Mouse (Mus musculus) liver, embryonic 14.5 days (tissue): ENCODE data around the gene Qpct. TPM values are rescaled to one million over a fixed set of nuclear protein-coding genes. Genes with fewer than 3 reads are reported as not detected.
A peak's percentile ranks its signal among the peaks of the same experiment; 100 is the strongest.

Experiments used
- ATAC-seq: fragments of 200-750 bp; cut with Nextera tagmentation; 2 replicates; pipeline ENCODE4 v1.8.0; 2017; ENCODE audit warnings: moderate number of reproducible peaks, mild to moderate bottlenecking, moderate library complexity; ENCODE audit not compliant: insufficient read depth
- DNase-seq, 3 experiments: peaks; one replicate each; pipeline ENCODE4 v3.0.0-alpha.2; 2012 to 2013; ENCODE audit warnings: low read depth in 3 of 3, low spot score in 3 of 3
- H3K27ac ChIP-seq: fragments of 300-500 bp; sonication (generic); 2 replicates; pipeline ENCODE4 v1.5.1; 2014; ENCODE audit warnings: moderate library complexity, mild to moderate bottlenecking, control low read depth, inconsistent platforms
- H3K27me3 ChIP-seq: fragments of 300-500 bp; sonication (generic); 2 replicates; pipeline ENCODE4 v1.6.1; 2014; ENCODE audit warnings: mild to moderate bottlenecking, low read length, moderate library complexity; ENCODE audit not compliant: control insufficient read depth, insufficient read depth
- H3K36me3 ChIP-seq: fragments of 300-500 bp; sonication (generic); replicated peaks from 2 replicates; pipeline ENCODE4 v1.6.1; 2014; ENCODE audit warnings: low read depth; ENCODE audit not compliant: control insufficient read depth, insufficient read depth
- H3K4me1 ChIP-seq, 2 experiments: fragments of 200-500 bp in 1 of 2; fragments of 300-500 bp in 1 of 2; sonication (generic) in 1 of 2; replicated peaks; 2 replicates each; pipeline ENCODE4 v1.6.1; 2012 to 2014; ENCODE audit warnings: antibody characterized with exemption in 1 of 2, inconsistent platforms in 1 of 2, low read length in 1 of 2; ENCODE audit not compliant: control insufficient read depth in 2 of 2, insufficient read depth in 2 of 2
- H3K4me2 ChIP-seq: fragments of 300-500 bp; sonication (generic); 2 replicates; pipeline ENCODE4 v1.6.1; 2014; ENCODE audit warnings: low read depth, mild to moderate bottlenecking, control low read depth, moderate library complexity
- H3K4me3 ChIP-seq, 2 experiments: fragments of 200-500 bp in 1 of 2; fragments of 300-500 bp in 1 of 2; sonication (generic) in 1 of 2; 2 replicates each; pipeline ENCODE4 v1.5.1; 2012 to 2014; ENCODE audit warnings: low read depth in 2 of 2, low read length in 2 of 2, mild to moderate bottlenecking in 2 of 2, control low read depth in 1 of 2, inconsistent platforms in 1 of 2, moderate library complexity in 1 of 2; ENCODE audit not compliant: insufficient read depth in 1 of 2
- H3K9ac ChIP-seq: fragments of 300-500 bp; sonication (generic); replicated peaks from 2 replicates; pipeline ENCODE4 v1.6.1; 2014; ENCODE audit warnings: mild to moderate bottlenecking, control low read depth, moderate library complexity
- H3K9me3 ChIP-seq: fragments of 300-500 bp; sonication (generic); 2 replicates; pipeline ENCODE4 v1.6.1; 2016; ENCODE audit warnings: low read length, mixed read lengths; ENCODE audit not compliant: control insufficient read depth
- CTCF ChIP-seq: IDR thresholded peaks from 2 replicates; pipeline ENCODE4 v1.5.1; 2016; ENCODE audit warnings: antibody characterized with exemption, low read depth, control low read depth
- EP300 ChIP-seq: IDR thresholded peaks from 2 replicates; pipeline ENCODE4 v1.6.1; 2016; ENCODE audit warnings: antibody characterized with exemption, low read depth
- WGBS: fragments of 180-500 bp; shearing (Covaris S2); extraction: QIAGEN DNeasy Blood & Tissue Kit; methylation state at CpG from one replicate; pipeline ENCODE4 v1.1.7; 2014; ENCODE audit not compliant: insufficient replicate concordance; 5-methylcytosine and 5-hydroxymethylcytosine counted together
- polyA plus RNA-seq, 2 experiments: library from polyadenylated mRNA; depleted of rRNA in 1 of 2; stranded (reverse) in 1 of 2; unstranded in 1 of 2; fragments of >200 nt; fragmentation: Nextera tagmentation in 1 of 2; extraction: Ambion mirVana in 1 of 2; gene quantifications; 2 replicates each; pipeline versions ENCODE4 v1.2.1 to v1.2.3; 2012 to 2014

The Qpct gene
- 9.9 and 10.5 TPM in 2 replicates for polyA plus RNA-seq (2012; rRNA removed)
- 22.5 and 25.0 TPM in 2 replicates for polyA plus RNA-seq (2014; fragmentation: Nextera tagmentation; extraction: Ambion mirVana)

GRCm38 (mm10) chr17:79051606-79052005, at the start of gene Qpct:
Gene Qpct, plus strand, starts transcription at chr17:79051906.
- Histone ChIP-seq H3K9me3 (no peaks in the 10 kb centered on the region), H3K4me3 (peak within 1 kb of the TSS; percentile 45 to 54), H3K27me3 (peaks cover 8% of the 10 kb centered on the region), H3K27ac (no peak within 1 kb of the TSS), H3K36me3 (no peaks in the 10 kb centered on the region), H3K9ac (no peak within 1 kb of the TSS; the same call in 1 of the 2 replicates), H3K4me1 (peaks cover 0 to 3% of the 10 kb centered on the region in 2 experiments; a peak in 2 of 4 replicates), H3K4me2 (peak within 1 kb of the TSS; percentile 61)
- DNase-seq (no peak), ATAC-seq (no peak)
- WGBS, result 57% methylated on average over 4 of the region's 4 CpGs
- TF ChIP-seq CTCF (no peak), EP300 (no peak)

GRCm38 (mm10) chr17:79013625-79014024, 38.1 kb upstream of the Qpct start:
- H3K36me3 ChIP-seq, result no peaks in the 10 kb centered on the region; the same call in 1 of the 2 replicates
- no peak overlapping the region for H3K27ac ChIP-seq
- peaks cover 18 to 22% of the 10 kb centered on the region in 2 experiments for H3K4me1 ChIP-seq
- no peak overlapping the region for H3K4me3 ChIP-seq
- H3K9ac ChIP-seq, result no peak overlapping the region
- TF ChIP-seq CTCF (no peak), EP300 (no peak)
- H3K9me3 ChIP-seq, result no peaks in the 10 kb centered on the region
- 35% methylated on average over 2 of the region's 2 CpGs for WGBS
- no peak overlapping the region for H3K4me2 ChIP-seq
- ATAC-seq, result no peak
- DNase-seq, result no peak
- no peaks in the 10 kb centered on the region for H3K27me3 ChIP-seq

- 18% methylated on average over 2 of the region's 2 CpGs for WGBS
Observed at GRCm38 (mm10) chr17:79014911-79015685, 36.6 kb upstream of the Qpct start.

GRCm38 (mm10) chr17:79015831-79016230, 35.9 kb upstream of the Qpct start:
- H3K9me3 ChIP-seq, result no peaks in the 10 kb centered on the region
- no peaks in the 10 kb centered on the region for H3K27me3 ChIP-seq
- H3K27ac ChIP-seq, result no peak overlapping the region
- no peak overlapping the region; the same call in 1 of the 2 replicates for H3K9ac ChIP-seq
- no peak overlapping the region for H3K4me3 ChIP-seq
- no peak for TF ChIP-seq CTCF
- TF ChIP-seq EP300, result no peak
- ATAC-seq, result no peak
- H3K4me1 ChIP-seq, result peaks cover 18 to 24% of the 10 kb centered on the region in 2 experiments
- no peak for DNase-seq
- 52% methylated on average over 10 of the region's 10 CpGs for WGBS
- no peak overlapping the region for H3K4me2 ChIP-seq
- H3K36me3 ChIP-seq, result no peaks in the 10 kb centered on the region; the same call in 1 of the 2 replicates

More at GRCm38 (mm10) chr17:79014911-79015685, 36.6 kb upstream of the Qpct start:
- peak in 2 of 3 experiments; percentile 31 to 39 for DNase-seq
- peak; percentile 73 for ATAC-seq
- Histone ChIP-seq H3K4me3 (no peak overlapping the region), H3K4me1 (peaks cover 18 to 24% of the 10 kb centered on the region in 2 experiments), H3K9ac (no peak overlapping the region), H3K4me2 (no peak overlapping the region), H3K27me3 (no peaks in the 10 kb centered on the region), H3K9me3 (no peaks in the 10 kb centered on the region), H3K36me3 (no peaks in the 10 kb centered on the region; the same call in 1 of the 2 replicates), H3K27ac (no peak overlapping the region)
- TF ChIP-seq EP300, result no peak
- TF ChIP-seq CTCF, result no peak

- TF ChIP-seq EP300 (no peak), CTCF (no peak)
- H3K27me3 ChIP-seq, result no peaks in the 10 kb centered on the region; the same call in none of the 2 replicates
- no peak overlapping the region for H3K27ac ChIP-seq
- peak overlapping the region; percentile 71; the same call in 1 of the 2 replicates for H3K4me2 ChIP-seq
- H3K4me1 ChIP-seq, result peaks cover 20 to 24% of the 10 kb centered on the region in 2 experiments
- peak in 1 of 3 experiments; percentile 14 for DNase-seq
- ATAC-seq, result no peak
- no peak overlapping the region for H3K9ac ChIP-seq
- no peaks in the 10 kb centered on the region for H3K9me3 ChIP-seq
- H3K4me3 ChIP-seq, result no peak overlapping the region
- no peaks in the 10 kb centered on the region for H3K36me3 ChIP-seq
- WGBS, result 47% methylated on average over 9 of the region's 9 CpGs
Observed at GRCm38 (mm10) chr17:79018422-79018821, 33.3 kb upstream of the Qpct start.
